Mouse (Mus musculus) mouse trophoblast stem cell (cell line): Measurements from ENCODE around the gene Adh1.

Experiments
- in situ Hi-C, 2 experiments: fragments of 300-500 bp; cut with MseI, MboI; formaldehyde crosslinking; loops; 2 replicates in 1 of 2; 3 replicates in 1 of 2; pipeline ENCODE4 v1.15.1; 2025

Adh1 gene

GRCm38 (mm10) chr3:138283831-138284230 is 23.0 kb downstream of the Adh1 start:
- in situ Hi-C loops: no loop called here

- in situ Hi-C loops: no loop called here
Measured at GRCm38 (mm10) chr3:138285986-138286385, 25.2 kb downstream of the Adh1 start.

- in situ Hi-C loops: no loop called here
Measured at GRCm38 (mm10) chr3:138287686-138288085, 26.9 kb downstream of the Adh1 start.

- in situ Hi-C loops: no loop called here
Measured at GRCm38 (mm10) chr3:138290672-138291071, 29.9 kb downstream of the Adh1 start.

- in situ Hi-C loops: no loop called here
Measured at GRCm38 (mm10) chr3:138291529-138292117, 30.8 kb downstream of the Adh1 start.

- in situ Hi-C loops: no loop called here
Measured at GRCm38 (mm10) chr3:138293298-138293895, 32.6 kb downstream of the Adh1 start.

GRCm38 (mm10) chr3:138300130-138300529 is 39.3 kb downstream of the Adh1 start:
- in situ Hi-C loops: loop anchor here (25.0 kb wide), 1 partner anchor 88 kb away; the partner anchor contains the start of gene Adh7 (in 2 of the 2)

GRCm38 (mm10) chr3:138302676-138303075 is 41.9 kb downstream of the Adh1 start:
- in situ Hi-C loops: loop anchor here (25.0 kb wide), 1 partner anchor 90 kb away; the partner anchor contains the start of gene Adh7 (in 2 of the 2)

GRCm38 (mm10) chr3:138303771-138304488 is 43.1 kb downstream of the Adh1 start:
- in situ Hi-C loops: loop anchor here (25.0 kb wide), 1 partner anchor 92 kb away; the partner anchor contains the start of gene Adh7 (in 2 of the 2)

- in situ Hi-C loops: loop anchor here (25.0 kb wide), 1 partner anchor 92 kb away; the partner anchor contains the start of gene Adh7 (in 2 of the 2)
Measured at GRCm38 (mm10) chr3:138304489-138304871, 43.7 kb downstream of the Adh1 start.

GRCm38 (mm10) chr3:138305486-138306289 is 44.9 kb downstream of the Adh1 start:
- in situ Hi-C loops: loop anchor here (25.0 kb wide), 1 partner anchor 93 kb away; the partner anchor contains the start of gene Adh7 (in 2 of the 2)

GRCm38 (mm10) chr3:138306290-138306683 is 45.5 kb downstream of the Adh1 start:
- in situ Hi-C loops: loop anchor here (25.0 kb wide), 1 partner anchor 94 kb away; the partner anchor contains the start of gene Adh7 (in 2 of the 2)

GRCm38 (mm10) chr3:138309910-138310309 is 49.1 kb downstream of the Adh1 start:
- in situ Hi-C loops: loop anchor here (25.0 kb wide), 1 partner anchor 98 kb away; the partner anchor contains the start of gene Adh7 (in 2 of the 2)

- in situ Hi-C loops: loop anchor here (25.0 kb wide), 1 partner anchor 99 kb away; the partner anchor contains the start of gene Adh7 (in 2 of the 2)
Measured at GRCm38 (mm10) chr3:138311015-138311414, 50.2 kb downstream of the Adh1 start.

- in situ Hi-C loops: loop anchor here (25.0 kb wide), 1 partner anchor 101 kb away; the partner anchor contains the start of gene Adh7 (in 2 of the 2)
Measured at GRCm38 (mm10) chr3:138312965-138313364, 52.2 kb downstream of the Adh1 start, which contains the start of gene Adh6a. Gene Adh6a (plus strand): TSS chr3:138313286.

GRCm38 (mm10) chr3:138316908-138317472 is 56.2 kb downstream of the Adh1 start:
- in situ Hi-C loops: loop anchor here (25.0 kb wide), 1 partner anchor 105 kb away; the partner anchor contains the start of gene Adh7 (in 2 of the 2)

GRCm38 (mm10) chr3:138325001-138325400 is 64.2 kb downstream of the Adh1 start:
- in situ Hi-C loops: no loop called here

- in situ Hi-C loops: no loop called here
Measured at GRCm38 (mm10) chr3:138325466-138325865, 64.7 kb downstream of the Adh1 start.

GRCm38 (mm10) chr3:138333910-138334309 is 73.1 kb downstream of the Adh1 start:
- in situ Hi-C loops: no loop called here

- in situ Hi-C loops: no loop called here
Measured at GRCm38 (mm10) chr3:138334320-138334719, 73.5 kb downstream of the Adh1 start.

- in situ Hi-C loops: no loop called here
Measured at GRCm38 (mm10) chr3:138335566-138335965, 74.8 kb downstream of the Adh1 start.
